Mouse (Mus musculus) mesoderm, embryonic 11.5 days (tissue): Measurements from ENCODE around the gene Rtbdn.

Source experiments
- DNase-seq: peaks from one replicate; pipeline ENCODE4 v3.0.0-alpha.2; 2012; ENCODE audit warnings: low read depth, low spot score

The Rtbdn gene

DNA sequence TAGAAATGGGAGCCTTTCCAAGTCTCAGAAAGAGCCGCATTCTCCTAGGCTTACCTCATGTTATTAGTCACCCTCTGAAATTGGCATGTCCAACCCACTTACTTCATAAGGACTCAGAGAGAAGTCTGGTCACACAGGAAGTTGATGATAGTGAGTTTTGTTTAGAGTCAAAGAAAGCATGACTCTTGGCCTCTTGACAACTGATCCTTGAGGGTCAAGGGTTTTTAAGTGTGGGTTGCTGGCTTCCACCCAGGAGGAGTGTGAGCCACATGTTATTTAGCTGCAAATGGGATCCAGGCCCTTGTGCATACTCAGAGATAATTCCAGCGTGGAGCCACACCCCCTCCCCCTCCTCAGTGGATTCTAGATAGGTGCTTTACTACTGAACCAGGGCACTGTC lies 25.2 kb upstream of the Rtbdn start:
- no peak for DNase-seq

DNA sequence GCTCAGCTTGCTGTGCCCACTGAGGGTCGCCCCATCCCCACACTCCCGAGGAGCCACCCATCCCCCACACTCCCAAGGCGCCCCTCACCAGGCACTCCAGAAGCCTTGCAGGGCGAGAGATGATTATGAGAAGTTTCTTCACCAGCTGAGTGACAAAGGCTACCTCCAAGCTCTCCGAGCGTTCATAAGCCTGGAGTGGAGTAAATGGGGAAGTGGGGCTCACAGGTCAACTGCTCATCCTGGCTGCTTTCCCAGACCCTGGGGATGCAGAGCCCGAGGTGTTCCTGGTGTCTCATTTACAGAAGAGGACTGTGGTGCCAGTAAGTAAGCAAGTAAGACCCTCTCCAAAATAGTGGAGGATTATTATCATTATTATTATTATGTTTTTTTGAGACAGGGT lies 21.2 kb upstream of the Rtbdn start:
- no peak for DNase-seq

DNA sequence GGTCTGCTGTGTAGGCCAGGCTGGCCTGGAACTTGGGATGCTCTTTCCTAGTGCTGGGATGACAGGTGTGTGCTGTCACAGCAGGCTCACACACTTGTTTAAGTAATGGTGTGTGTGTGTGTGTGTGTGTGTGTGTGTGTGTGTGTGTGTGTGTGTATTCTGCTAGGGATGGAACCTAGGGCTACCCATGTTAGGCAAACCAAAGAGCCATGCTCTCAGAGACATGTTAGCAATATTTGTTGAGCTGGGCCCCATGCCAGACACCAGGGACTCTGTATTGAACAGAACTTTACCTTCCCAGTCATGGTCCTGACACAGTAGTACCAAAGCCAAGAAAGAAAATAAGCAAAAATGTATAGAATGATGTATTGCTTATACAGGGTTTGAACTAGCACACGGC lies 19.3 kb upstream of the Rtbdn start:
- DNase-seq = no peak

DNA sequence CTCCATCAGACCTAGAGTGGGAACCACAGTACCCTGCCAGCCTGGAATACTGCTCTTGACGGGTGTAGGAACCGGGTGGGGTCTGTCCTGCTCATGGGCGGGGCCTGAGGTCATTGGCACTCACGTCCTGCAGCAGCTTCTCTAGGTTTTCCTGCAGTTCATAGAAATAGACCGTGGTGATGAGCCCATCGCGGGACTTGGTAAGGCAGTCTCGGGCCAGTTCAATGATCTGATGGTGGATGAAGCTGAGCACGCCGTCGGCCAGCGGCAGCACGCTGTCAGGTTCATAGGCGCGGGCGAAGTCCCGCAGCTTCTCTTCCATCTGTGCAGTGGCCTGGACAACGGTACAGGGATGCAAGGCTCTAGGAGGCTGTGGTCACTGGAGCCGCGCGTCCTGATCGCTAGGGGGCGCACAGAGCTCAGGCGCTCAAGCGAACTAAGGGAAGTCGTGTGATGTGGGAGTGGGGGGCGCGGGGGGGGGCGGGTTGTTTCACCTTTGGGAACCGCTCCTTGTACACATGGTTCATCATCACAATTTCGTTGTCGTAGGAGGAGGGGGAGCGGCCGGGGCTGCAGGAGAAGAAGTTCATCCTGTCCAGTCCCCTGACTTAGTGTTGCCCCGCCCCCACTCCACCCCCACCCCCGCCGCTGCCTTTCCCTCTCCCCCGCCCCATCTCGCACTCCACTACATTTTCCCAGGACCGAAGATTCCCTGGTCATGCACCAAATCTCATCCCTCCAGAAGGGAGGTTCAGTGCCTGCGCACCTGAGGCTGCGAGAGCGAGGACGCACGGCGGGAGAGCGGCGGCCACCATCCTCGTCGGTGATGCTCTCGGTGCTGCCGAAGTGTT lies 18.1 kb upstream of the Rtbdn start:
- DNase-seq = peak; percentile 83

DNA sequence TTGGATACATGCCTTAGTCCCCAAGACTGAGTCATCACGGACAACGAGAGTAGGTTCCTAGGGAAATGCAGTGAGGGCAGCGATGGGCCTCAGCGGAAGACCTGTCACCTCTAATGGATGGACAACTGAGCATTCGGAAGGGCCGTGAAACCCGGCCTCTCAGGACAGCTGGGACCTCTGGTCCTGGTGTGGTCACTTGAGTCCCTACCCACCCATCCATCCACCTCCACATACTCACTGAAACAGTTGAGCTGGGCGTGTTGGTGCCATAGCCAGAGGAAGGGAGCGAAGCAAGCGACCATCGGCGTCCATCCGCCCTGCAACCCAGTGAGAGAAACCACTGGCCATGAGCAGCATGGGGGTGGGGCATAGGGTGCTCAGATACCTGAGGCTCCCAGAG lies 16.2 kb upstream of the Rtbdn start:
- no peak for DNase-seq

DNA sequence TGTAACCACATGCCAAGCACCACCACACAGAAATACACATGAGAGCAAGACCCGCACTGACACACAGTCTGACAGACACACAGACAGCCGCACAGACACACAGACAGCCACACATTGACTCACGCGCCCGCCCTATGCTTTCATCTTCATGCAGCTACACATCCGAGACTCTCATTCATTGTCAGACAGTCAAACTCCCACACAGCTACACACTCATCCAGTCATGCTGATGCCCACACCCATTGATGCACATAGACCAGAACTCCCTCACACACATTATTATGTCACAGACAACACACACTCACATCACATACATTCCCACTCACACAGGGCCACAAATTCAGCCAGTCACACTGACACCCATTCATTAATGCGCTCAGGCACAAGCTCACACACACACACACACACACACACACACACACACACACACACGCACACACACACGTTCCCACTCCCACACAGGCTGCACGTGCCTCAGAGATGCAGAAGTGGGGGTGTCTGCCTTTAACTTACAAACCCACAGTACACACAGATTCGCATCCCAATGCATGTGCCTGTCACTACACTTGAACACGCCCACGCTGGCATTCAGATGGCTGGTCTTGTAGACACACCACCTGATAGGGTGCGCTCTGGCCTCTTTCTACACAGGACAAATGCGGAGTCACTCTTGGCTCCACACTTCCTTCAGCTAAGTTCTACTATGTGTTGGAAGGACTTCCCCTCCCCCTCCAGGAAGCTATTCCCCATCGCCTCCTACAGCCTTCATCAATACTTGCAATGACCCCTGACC lies 12.8 kb upstream of the Rtbdn start:
- no peak for DNase-seq

DNA sequence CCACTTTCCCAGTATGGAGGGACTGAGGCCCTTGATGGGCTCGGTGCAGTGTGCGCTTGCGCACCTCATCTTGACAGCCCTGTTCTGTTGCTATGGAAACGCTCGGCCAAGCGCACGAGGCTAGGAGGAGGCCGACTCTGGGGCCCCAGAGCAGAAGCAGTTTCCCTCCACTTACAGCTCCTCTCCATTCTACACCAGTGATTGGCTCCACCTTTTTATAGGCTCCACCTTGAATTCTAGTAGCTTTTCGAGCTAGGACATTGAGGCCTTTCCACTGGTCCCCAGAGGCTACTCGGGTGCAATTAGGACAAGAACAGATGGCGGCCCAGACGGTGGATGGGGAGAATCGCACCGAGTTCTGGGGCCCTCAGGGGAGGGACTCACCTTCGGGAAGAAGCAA lies 11.9 kb upstream of the Rtbdn start:
- peak; percentile 86 for DNase-seq

DNA sequence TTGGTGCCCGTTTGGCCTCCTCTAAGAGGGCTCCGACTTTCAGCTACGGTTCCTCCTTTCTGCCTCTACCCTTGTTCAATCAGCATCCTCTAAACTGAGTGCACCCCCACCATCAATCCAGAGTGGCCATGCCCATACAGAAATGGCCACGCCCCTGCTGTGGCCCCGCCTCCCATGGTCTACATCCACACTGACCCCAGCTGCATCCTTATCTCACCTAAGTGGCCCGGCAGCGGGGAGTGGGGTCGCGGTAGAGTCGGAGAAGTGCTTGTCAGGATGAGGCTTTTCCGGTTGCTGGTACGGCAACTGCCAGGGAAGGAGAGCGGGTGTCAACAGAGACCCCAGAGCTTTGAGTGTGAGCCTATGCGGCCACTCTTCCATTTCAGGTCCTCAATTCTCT lies 11.3 kb upstream of the Rtbdn start:
- DNase-seq = no peak

DNA sequence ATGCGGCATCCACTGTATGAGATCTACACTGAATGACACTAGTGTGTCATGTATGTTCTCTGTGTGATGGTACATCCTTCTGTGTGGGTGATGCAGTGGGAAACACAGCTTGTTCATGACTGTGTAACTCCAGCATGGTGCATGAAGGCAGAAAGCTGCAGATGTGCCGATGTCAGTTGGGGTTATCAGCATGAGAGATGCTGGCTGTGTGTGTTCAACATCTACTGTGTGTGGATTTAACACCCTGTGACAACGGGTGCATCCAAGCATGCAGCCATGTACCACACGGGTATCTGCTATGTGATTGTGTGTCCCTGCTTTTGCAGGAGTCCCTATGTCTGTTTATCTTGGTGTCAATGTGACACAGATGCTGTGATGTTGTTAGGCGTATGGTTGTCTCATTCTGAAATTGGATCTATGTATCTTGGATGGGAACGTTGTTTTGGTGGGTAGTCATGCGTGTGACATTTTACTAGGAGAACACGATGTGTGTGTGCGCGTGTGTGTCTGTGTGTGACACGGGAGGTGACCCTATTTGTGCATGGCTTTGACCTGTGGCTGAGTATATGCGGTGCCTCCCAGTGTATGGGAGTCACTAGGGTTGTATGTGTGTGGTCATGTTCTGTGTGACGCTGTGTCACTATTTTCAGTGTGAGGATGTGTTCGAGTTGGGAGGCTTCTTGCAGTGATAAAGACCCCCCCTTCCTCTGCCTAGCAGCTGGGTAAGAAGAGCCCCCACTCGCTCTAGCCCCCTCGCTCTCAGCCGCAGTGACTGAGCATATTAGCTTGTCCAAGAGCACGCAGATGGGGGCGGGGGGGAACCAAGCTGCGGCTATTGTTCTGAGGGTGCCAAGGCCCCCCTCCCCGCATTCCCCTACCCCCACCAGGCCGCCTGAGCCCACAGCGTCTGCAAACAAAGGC lies 10.5 kb upstream of the Rtbdn start:
- no peak for DNase-seq

DNA sequence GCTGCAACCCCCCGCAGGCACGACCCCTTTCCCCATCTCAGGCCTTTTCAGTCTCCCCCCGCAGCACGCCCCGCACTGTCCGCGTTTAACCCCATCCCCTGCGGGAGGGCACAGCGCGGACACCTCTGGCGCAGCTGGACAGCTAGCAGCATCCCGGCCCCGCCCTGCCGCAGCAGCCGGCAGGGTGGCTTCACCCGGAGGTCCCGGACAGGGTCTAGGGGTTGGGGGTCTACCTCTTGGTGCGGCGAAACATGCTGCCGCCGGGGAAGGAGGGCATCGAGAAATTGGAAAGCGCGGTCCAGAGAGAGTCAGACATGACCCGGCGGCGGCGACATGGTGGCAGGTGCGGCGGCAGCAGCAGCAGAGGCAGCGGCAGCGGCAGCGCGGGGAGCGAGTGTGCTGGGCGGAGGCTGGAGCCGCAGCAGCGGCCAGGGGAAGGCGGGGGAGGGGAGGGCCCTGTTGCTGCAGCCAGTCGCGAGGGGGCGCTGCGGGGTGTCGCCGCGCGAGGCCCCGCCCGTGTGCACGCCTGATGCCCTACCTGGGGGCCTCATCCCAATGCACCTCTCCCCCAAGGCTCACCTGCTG lies 9.7 kb upstream of the Rtbdn start, which contains the start of gene Mast1:
Mast1 (minus strand) TSS at position 398 of the 585 bp plus-strand sequence.
- peak; percentile 73 for DNase-seq

DNA sequence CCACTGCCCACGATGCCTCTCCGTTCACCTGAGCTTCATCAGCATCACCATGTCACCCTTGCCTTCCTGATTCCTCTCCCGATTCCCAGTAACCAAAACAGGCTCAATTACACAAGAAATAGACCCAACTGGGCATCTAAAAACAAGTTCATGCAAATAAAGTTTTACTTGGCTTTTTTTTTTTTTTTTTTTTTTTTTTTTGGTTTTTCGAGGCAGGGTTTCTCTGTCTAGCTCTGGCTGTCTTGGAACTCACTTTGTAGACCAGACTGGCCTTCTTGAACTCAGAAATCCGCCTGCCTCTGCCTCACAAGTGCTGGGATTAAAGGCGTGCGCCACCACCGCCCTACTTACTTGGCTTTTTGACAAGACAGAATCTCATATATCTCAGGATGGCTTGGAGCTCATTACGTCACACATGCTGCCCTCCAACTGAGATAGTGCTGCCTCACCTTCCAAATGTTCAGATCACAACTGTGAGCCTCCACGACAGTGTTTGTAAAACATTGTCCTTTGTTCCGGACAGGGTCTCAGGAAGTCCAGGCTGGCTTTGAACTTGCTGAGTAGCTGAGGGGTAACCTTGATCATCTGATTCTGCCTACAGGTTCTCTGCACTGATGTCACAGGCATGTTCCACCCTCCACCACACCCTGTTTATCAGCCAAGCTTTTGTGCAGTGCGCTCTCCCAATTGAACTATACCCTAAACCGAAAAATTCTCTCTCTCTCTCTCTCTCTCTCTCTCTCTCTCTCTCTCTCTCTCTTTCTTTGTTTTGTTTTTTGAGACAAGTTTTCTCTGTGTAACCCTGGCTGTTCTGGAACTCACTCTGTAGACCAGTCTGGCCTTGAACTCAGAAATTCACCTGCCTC lies 8.9 kb upstream of the Rtbdn start:
- no peak for DNase-seq

DNA sequence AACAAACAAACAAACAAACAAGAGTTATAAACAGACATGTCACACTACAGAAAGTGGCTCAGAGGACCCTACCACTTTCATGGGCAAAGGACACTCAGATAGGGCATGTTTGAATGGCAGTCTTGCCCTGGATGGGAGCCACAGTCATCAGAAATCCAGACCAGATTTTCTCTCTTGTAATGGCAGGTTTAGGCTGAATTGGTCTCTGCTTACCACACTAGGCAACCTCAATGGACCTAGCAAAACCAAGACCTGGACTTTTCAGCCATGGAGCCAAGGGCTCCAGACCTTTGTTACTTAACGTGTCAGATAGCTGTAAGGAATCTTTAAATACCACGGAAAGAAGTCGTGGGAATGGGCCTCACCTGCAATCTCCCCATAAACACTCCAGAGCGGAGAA lies 3.1 kb upstream of the Rtbdn start:
- DNase-seq = no peak

DNA sequence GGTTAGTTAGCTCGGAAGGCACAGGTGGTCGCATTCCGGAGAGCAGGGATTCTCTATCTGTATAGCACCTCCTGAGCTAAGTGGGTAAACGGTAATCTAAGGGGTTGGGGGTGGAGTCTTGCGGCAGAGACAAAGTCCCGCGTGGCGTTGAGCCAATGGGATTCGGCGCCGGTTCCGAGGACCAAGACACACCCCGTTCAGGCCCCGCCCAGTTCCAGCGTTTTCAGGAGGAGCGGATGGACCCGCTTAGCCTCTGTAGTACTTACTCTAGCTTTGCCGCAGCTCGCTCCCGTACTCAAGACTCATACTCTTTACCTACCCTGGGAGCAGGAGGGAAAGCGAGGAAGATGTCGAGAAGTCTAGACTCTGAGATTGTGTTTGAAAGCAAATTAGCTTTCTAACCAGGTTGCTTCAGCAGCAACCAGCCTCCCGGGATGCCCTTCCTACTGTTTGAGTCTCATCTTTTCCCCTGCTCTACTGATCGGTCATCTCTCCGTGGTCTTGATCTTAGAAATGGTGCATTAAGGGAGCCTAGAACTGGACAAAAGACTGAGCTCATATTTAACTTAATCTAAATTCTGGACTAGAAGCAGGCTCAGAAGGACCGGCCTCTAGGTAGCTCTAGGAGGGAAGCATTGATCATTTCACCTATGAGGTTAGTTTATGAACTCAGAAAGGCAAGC lies 2.2 kb upstream of the Rtbdn start:
- peak; percentile 68 for DNase-seq

DNA sequence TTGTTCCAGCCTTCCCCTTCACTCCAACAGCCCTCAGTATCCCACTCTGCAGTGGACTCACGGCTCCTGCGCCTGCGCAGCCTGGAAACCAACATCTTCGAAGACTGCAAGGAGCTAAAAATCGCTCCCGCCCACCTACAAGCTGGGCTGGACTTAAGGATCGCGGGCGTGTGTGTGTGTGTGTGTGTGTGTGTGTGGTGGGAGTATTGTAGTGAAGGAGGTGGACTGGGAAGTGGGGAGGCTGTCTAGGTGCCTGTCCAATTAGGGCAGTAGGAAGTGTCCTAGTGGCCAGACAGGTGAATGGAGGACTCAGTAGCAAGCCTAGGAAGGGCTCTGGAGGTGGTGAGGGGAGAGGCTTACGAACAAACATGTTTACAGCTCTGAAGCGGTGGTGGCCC lies 1.6 kb upstream of the Rtbdn start:
- no peak for DNase-seq

DNA sequence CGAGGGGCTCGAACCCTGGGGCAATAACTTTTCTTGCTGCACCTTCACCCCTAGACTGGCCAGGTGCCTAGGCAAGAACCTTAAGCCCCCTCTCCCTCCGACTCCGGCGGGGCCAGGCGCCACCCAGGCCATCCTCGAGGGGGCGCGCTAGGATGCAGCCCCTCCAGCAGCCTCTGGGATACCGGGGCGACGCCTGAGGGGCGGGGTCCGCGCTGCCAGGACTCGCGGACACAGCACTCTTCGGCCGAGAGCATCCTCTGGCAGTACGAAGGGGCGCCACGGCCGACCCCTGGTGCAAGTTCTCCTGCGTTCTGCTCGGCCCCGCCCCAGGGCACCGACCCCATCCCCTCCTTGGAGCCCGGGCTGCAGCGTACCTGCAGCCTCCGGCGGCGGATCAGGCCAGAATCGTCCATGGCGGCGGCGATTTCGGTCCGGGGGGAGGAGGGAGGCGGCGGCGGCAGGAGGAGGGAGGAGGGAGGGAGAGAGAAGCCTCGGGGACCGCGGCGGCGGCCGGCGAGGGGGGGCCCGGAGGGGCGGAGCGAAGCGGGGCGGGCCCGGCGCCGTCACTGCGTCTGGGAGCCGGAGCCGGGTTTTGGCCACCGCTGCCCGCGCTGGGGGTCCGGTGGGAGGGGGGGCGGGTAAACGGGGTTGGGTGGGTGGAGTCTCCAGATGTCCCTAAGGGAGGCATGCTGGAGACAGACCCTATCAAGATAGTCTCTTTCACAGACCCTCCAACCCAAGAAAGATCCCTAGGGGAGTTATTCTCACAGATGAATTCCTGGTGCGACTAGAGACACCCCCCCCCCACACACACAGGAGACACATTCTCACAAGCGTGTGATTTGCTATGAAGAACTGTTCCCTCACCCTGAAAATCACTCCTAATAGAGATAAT lies 911 bp upstream of the Rtbdn start:
- no peak for DNase-seq

DNA sequence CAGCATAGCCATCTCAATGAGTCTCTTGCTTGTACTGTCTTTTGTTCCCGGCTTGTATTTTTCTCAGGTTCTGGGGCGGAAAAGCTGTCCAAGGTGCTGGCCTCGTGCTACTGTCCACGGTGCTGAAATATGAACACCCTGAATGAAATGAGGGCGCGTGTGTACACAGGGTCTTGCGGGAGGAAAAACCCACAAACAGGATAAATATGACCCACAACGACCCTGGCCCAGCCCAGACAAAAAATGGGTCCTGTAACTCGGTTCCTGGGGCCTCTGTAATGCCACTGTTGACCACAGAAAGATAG lies 402 bp downstream of the Rtbdn start:
- DNase-seq = peak; percentile 69

DNA sequence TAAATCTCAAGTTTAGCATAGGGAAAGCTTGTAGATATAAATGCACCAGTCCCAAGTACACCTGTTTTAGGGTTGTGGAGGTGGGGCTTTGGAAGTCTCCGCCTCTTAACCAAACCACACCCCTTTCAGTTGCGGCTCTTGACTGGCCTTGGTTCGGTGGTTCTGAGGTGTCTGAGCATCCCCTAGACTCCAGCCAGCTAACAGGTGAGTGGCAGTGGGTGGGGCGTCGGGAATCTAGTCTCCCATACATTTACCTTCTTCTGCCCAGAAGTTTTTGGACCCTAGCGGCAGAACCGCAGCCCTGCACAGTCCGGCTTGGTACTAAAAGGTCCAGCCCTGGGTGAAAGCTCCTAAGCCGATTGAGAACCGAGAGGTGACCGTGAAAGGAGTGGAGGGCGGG lies 3.0 kb downstream of the Rtbdn start:
- DNase-seq = no peak

DNA sequence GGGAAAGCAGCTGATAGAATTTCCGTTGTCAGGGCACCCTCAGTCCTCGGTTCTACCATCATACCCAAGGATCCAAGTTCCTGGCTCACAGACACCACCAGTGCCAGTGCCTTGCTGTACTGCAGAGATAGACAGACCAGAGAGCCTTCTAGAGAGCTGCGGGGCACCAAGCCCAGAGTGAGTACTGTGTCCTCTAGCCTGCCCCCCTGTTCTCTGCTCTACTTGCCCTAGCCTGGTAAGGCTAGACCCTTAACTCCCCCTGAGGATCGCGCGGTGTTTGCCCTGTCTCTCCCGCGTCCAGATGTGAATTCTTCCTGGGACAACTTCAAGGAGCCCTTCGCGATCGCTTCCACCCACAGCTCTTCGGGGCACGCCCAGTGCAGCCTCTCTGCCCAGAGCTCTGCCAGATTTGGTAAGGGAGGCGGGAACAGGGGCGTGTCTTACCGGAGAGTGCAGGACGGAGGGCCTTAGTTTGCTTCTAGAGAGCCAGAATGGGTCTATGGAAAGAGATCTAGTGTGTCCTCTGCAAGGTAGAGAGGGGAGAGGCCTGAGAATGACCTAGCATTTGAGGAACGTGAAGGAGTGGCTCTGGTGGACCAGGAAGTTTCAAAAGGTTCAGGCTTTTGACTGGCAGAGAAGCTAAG lies 5.9 kb downstream of the Rtbdn start:
- DNase-seq = no peak

DNA sequence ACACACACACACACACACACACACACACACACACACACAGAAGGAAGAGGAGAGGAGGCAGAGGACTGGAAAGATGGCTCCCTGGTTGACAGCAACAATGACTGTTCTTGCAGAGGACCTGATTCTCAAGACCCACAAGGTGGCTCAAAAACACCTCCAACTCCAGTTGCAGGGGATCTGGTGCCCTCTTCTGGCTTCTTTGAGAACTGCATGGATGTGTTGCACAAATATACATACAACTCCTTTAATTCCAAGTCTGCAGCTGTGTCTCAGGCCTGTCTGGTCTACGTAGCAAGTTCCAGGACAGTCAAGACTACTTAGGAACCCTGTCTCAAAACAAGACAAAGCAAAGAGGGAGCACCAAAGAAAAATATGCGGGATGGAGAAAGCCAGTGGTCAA lies 10.0 kb downstream of the Rtbdn start:
- peak; percentile 85 for DNase-seq
